Mouse (Mus musculus) monocyte, adult 5-6 weeks (primary cell): Measurements from ENCODE around the gene Iqsec1. TPM values are rescaled to one million over a fixed set of nuclear protein-coding genes. Genes with fewer than 3 reads are reported as not detected.
A peak's percentile ranks its signal among the peaks of the same experiment; 100 is the strongest.

ENCODE experiments used
- ATAC-seq: fragments of 153-309, 156-312 bp; replicated peaks from 2 replicates; pipeline ENCODE4 v1.8.0; 2017; ENCODE audit warnings: mild to moderate bottlenecking; ENCODE audit not compliant: low TSS enrichment, insufficient number of reproducible peaks, severe bottlenecking, poor library complexity, low FRiP score
- total RNA-seq: library from RNA; stranded (forward); fragments of 200-1000, 200-491, 200-594 nt; gene quantifications from 3 replicates; pipeline ENCODE4 v1.2.3, GENCODE M21; 2017

Gene Iqsec1
- total RNA-seq, 1 experiment from 2014 or later, result 25.0 TPM

GRCm38 (mm10) chr6:90720996-90721746, 267.3 kb downstream of the Iqsec1 start:
- ATAC-seq, result no peak

- no peak for ATAC-seq
Observed at GRCm38 (mm10) chr6:90720201-90720600, 268.3 kb downstream of the Iqsec1 start.

GRCm38 (mm10) chr6:90719402-90719801, 269.1 kb downstream of the Iqsec1 start:
- no peak for ATAC-seq

- no peak for ATAC-seq
Observed at GRCm38 (mm10) chr6:90718477-90718876, 270.0 kb downstream of the Iqsec1 start.

GRCm38 (mm10) chr6:90717711-90718110, 270.8 kb downstream of the Iqsec1 start:
- ATAC-seq, result no peak

GRCm38 (mm10) chr6:90716853-90717252, 271.6 kb downstream of the Iqsec1 start:
- ATAC-seq, result no peak

GRCm38 (mm10) chr6:90716066-90716704, 272.3 kb downstream of the Iqsec1 start:
- no peak; the same call in 1 of the 2 replicates for ATAC-seq

- ATAC-seq, result no peak
Observed at GRCm38 (mm10) chr6:90715245-90715905, 273.1 kb downstream of the Iqsec1 start.

GRCm38 (mm10) chr6:90713650-90714049, 274.8 kb downstream of the Iqsec1 start:
- ATAC-seq, result no peak

- peak; percentile 80 for ATAC-seq
Observed at GRCm38 (mm10) chr6:90712486-90713480, 275.7 kb downstream of the Iqsec1 start.

- ATAC-seq, result no peak
Observed at GRCm38 (mm10) chr6:90712063-90712462, 276.4 kb downstream of the Iqsec1 start.

- no peak for ATAC-seq
Observed at GRCm38 (mm10) chr6:90711476-90712035, 276.9 kb downstream of the Iqsec1 start.

- ATAC-seq, result no peak
Observed at GRCm38 (mm10) chr6:90710778-90711177, 277.7 kb downstream of the Iqsec1 start.

- no peak for ATAC-seq
Observed at GRCm38 (mm10) chr6:90709929-90710777, 278.3 kb downstream of the Iqsec1 start.

GRCm38 (mm10) chr6:90708061-90708618, 280.3 kb downstream of the Iqsec1 start:
- no peak for ATAC-seq

- ATAC-seq, result no peak
Observed at GRCm38 (mm10) chr6:90707143-90707542, 281.3 kb downstream of the Iqsec1 start.

- ATAC-seq, result no peak
Observed at GRCm38 (mm10) chr6:90706490-90706889, 282.0 kb downstream of the Iqsec1 start.
